Mouse (Mus musculus) ES-CJ7 (cell line): Measurements from ENCODE around the gene Pcnt.

ENCODE experiments used
- DNase-seq: peaks from one replicate; pipeline ENCODE4 v3.0.0; 2011; ENCODE audit warnings: low read depth, low spot score

The Pcnt gene

GRCm38 (mm10) chr10:76316194-76316593, 126.4 kb downstream of the Pcnt start:
- no peak for DNase-seq

- DNase-seq: no peak
Measured at GRCm38 (mm10) chr10:76306738-76307137, 135.8 kb downstream of the Pcnt start.
